Mouse (Mus musculus) MEL-GATA-1-ER (cell line): Measurements from ENCODE around the gene Gdf3.

ENCODE experiments used
- DNase-seq: peaks from one replicate; pipeline ENCODE4 v3.0.0-alpha.2; 2012; ENCODE audit warnings: low read depth; ENCODE audit errors: extremely low read depth

Gene Gdf3

GRCm38 (mm10) chr6:122569113-122569512 is 40.8 kb downstream of the Gdf3 start:
- no peak for DNase-seq

- no peak for DNase-seq
Observed at GRCm38 (mm10) chr6:122565070-122565784, 44.7 kb downstream of the Gdf3 start.

- DNase-seq = peak; percentile 41
Observed at GRCm38 (mm10) chr6:122562463-122562862, 47.4 kb downstream of the Gdf3 start.

GRCm38 (mm10) chr6:122561005-122561404 is 48.9 kb downstream of the Gdf3 start:
- no peak for DNase-seq

GRCm38 (mm10) chr6:122560427-122560826 is 49.5 kb downstream of the Gdf3 start:
- peak; percentile 78 for DNase-seq

GRCm38 (mm10) chr6:122556959-122557561 is 52.8 kb downstream of the Gdf3 start:
- DNase-seq = peak; percentile 67
